Mouse (Mus musculus): ENCODE measurements around the gene Hnrnpab.
"Not testable (repeated sequence)": the region's sequence is repeated elsewhere in the genome, so short reads cannot be mapped to it uniquely, and the experiment has no call there.

Hnrnpab gene

GRCm38 (mm10) chr11:51635127-51635524 is 28.5 kb upstream of the Hnrnpab start:
- no peak for DNase-seq (ENCODE audit: low spot score)

- DNase-seq (ENCODE audit: low spot score), result no peak
These were observed 27.1 kb upstream of the Hnrnpab start for GRCm38 (mm10) chr11:51633721-51634120.

- not testable (repeated sequence) for DNase-seq (ENCODE audit: low spot score)
These were observed 26.6 kb upstream of the Hnrnpab start for GRCm38 (mm10) chr11:51633200-51633599.

- no peak for DNase-seq (ENCODE audit: low spot score)
These were observed 25.6 kb upstream of the Hnrnpab start for GRCm38 (mm10) chr11:51632130-51632753.

- no peak for DNase-seq (ENCODE audit: low spot score)
These were observed 23.1 kb upstream of the Hnrnpab start for GRCm38 (mm10) chr11:51629651-51630314.

GRCm38 (mm10) chr11:51627907-51628306 is 21.3 kb upstream of the Hnrnpab start:
- DNase-seq (ENCODE audit: low spot score), result no peak

GRCm38 (mm10) chr11:51627425-51627824 is 20.8 kb upstream of the Hnrnpab start:
- no peak for DNase-seq (ENCODE audit: low spot score)

GRCm38 (mm10) chr11:51625187-51625820 is 18.7 kb upstream of the Hnrnpab start:
- peak; percentile 47 for DNase-seq (ENCODE audit: low spot score)

- no peak for DNase-seq (ENCODE audit: low spot score)
These were observed 16.4 kb upstream of the Hnrnpab start for GRCm38 (mm10) chr11:51622971-51623491.

GRCm38 (mm10) chr11:51621776-51622175 is 15.1 kb upstream of the Hnrnpab start:
- DNase-seq (ENCODE audit: low spot score), result no peak

- DNase-seq (ENCODE audit: low spot score), result no peak
These were observed 13.4 kb upstream of the Hnrnpab start for GRCm38 (mm10) chr11:51620084-51620483.

GRCm38 (mm10) chr11:51619409-51620060 is 12.9 kb upstream of the Hnrnpab start, which contains the start of gene Nhp2:
Gene Nhp2 (plus strand): TSS chr11:51619735.
- peak; percentile 99 for DNase-seq (ENCODE audit: low spot score)

- no peak for DNase-seq (ENCODE audit: low spot score)
These were observed 12.3 kb upstream of the Hnrnpab start for GRCm38 (mm10) chr11:51618894-51619408.

- peak; percentile 68 for DNase-seq (ENCODE audit: low spot score)
These were observed 11.0 kb upstream of the Hnrnpab start for GRCm38 (mm10) chr11:51617693-51618092.

GRCm38 (mm10) chr11:51616113-51616512 is 9.5 kb upstream of the Hnrnpab start:
- DNase-seq (ENCODE audit: low spot score), result not testable (repeated sequence)

GRCm38 (mm10) chr11:51615601-51616000 is 9.0 kb upstream of the Hnrnpab start:
- DNase-seq (ENCODE audit: low spot score), result peak; percentile 88

- DNase-seq (ENCODE audit: low spot score), result no peak
These were observed 8.5 kb upstream of the Hnrnpab start for GRCm38 (mm10) chr11:51615129-51615528.

GRCm38 (mm10) chr11:51614256-51614655 is 7.6 kb upstream of the Hnrnpab start:
- no peak for DNase-seq (ENCODE audit: low spot score)

GRCm38 (mm10) chr11:51609940-51610339 is 3.3 kb upstream of the Hnrnpab start:
- DNase-seq (ENCODE audit: low spot score), result not testable (repeated sequence)

GRCm38 (mm10) chr11:51609266-51609909 is 2.7 kb upstream of the Hnrnpab start:
- no peak for DNase-seq (ENCODE audit: low spot score)

- no peak for DNase-seq (ENCODE audit: low spot score)
These were observed 570 bp upstream of the Hnrnpab start for GRCm38 (mm10) chr11:51607096-51607738.
